Mouse (Mus musculus) MEL (cell line): ENCODE data around the gene Me3. TPM values are rescaled to one million over a fixed set of nuclear protein-coding genes. Genes with fewer than 3 reads are reported as not detected.

Source experiments
- DNase-seq: peaks from one replicate; pipeline ENCODE4 v3.0.0; 2011; ENCODE audit warnings: low read depth, low spot score
- H3K27ac ChIP-seq: 2 replicates; pipeline ENCODE4 v1.5.1; 2012; ENCODE audit warnings: low read depth, mild to moderate bottlenecking, control low read depth, low read length, moderate library complexity; ENCODE audit not compliant: control insufficient read depth
- H3K27me3 ChIP-seq, 2 experiments: fragments of 150-350 bp in 1 of 2; sonication (generic) in 1 of 2; 2 replicates each; pipeline ENCODE4 v1.6.1; 2012; ENCODE audit warnings: low read length in 2 of 2, mild to moderate bottlenecking in 2 of 2, improper control_type of control experiment in 1 of 2, moderate library complexity in 1 of 2; ENCODE audit not compliant: insufficient read depth in 2 of 2, control insufficient read depth in 1 of 2
- H3K36me3 ChIP-seq, 2 experiments: 2 replicates each; pipeline ENCODE4 v1.6.1; 2012 to 2014; ENCODE audit warnings: low read length in 2 of 2, improper control_type of control experiment in 1 of 2, inconsistent platforms in 1 of 2, mild to moderate bottlenecking in 1 of 2; ENCODE audit not compliant: insufficient read depth in 2 of 2, control insufficient read depth in 1 of 2
- H3K4me1 ChIP-seq, 2 experiments: fragments of 150-350 bp in 1 of 2; sonication (generic) in 1 of 2; 2 replicates each; pipeline ENCODE4 v1.6.1; 2012; ENCODE audit warnings: low read length in 2 of 2, improper control_type of control experiment in 1 of 2, mild to moderate bottlenecking in 1 of 2; ENCODE audit not compliant: insufficient read depth in 2 of 2, control insufficient read depth in 1 of 2
- H3K4me3 ChIP-seq, 2 experiments: fragments of 150-350 bp in 1 of 2; sonication (generic) in 1 of 2; 2 replicates each; pipeline ENCODE4 v1.5.1; 2012; ENCODE audit warnings: low read depth in 2 of 2, low read length in 2 of 2, mild to moderate bottlenecking in 2 of 2, moderate library complexity in 2 of 2, control low read depth in 1 of 2, improper control_type of control experiment in 1 of 2; ENCODE audit not compliant: control insufficient read depth in 1 of 2, insufficient read depth in 1 of 2
- H3K79me2 ChIP-seq: 2 replicates; pipeline ENCODE4 v1.6.1; 2012; ENCODE audit warnings: mild to moderate bottlenecking, low read length, moderate library complexity; ENCODE audit not compliant: control insufficient read depth, poor library complexity, insufficient read depth
- H3K9ac ChIP-seq: 2 replicates; pipeline ENCODE4 v1.6.1; 2012; ENCODE audit warnings: low read depth, mild to moderate bottlenecking, control low read depth, low read length, moderate library complexity; ENCODE audit not compliant: control insufficient read depth, poor library complexity, severe bottlenecking
- H3K9me3 ChIP-seq: fragments of 150-350 bp; sonication (generic); replicated peaks from 2 replicates; pipeline ENCODE4 v1.6.1; 2012; ENCODE audit warnings: mild to moderate bottlenecking, low read length, improper control_type of control experiment, moderate library complexity; ENCODE audit not compliant: insufficient read depth
- CHD1 ChIP-seq: IDR thresholded peaks from 2 replicates; pipeline ENCODE4 v1.6.1; 2012; ENCODE audit warnings: low read depth, mild to moderate bottlenecking, inconsistent platforms, low read length, improper control_type of control experiment
- CHD2 ChIP-seq: IDR thresholded peaks from 2 replicates; pipeline ENCODE4 v1.6.1; 2011; ENCODE audit warnings: low read length, improper control_type of control experiment
- CTCF ChIP-seq, 3 experiments: IDR thresholded peaks in 2 of 3; conservative IDR thresholded peaks in 1 of 3; 2 replicates each; pipeline ENCODE4 v1.5.1; 2011 to 2012; ENCODE audit warnings: low read length in 3 of 3, low read depth in 2 of 3, mild to moderate bottlenecking in 2 of 3, improper control_type of control experiment in 1 of 3, inconsistent platforms in 1 of 3, mixed read lengths in 1 of 3, moderate library complexity in 1 of 3; ENCODE audit not compliant: control insufficient read depth in 1 of 3, insufficient read depth in 1 of 3, poor library complexity in 1 of 3, severe bottlenecking in 1 of 3
- E2F4 ChIP-seq: IDR thresholded peaks from 2 replicates; pipeline ENCODE4 v1.6.1; 2011; ENCODE audit warnings: low read depth, low read length, improper control_type of control experiment, borderline replicate concordance
- EP300 ChIP-seq, 2 experiments: IDR thresholded peaks; 2 replicates each; pipeline ENCODE4 v1.6.1; 2011; ENCODE audit warnings: improper control_type of control experiment in 2 of 2, low read length in 2 of 2, low read depth in 1 of 2, mild to moderate bottlenecking in 1 of 2
- GABPA ChIP-seq: IDR thresholded peaks from 2 replicates; pipeline ENCODE4 v1.6.1; 2012; ENCODE audit warnings: low read depth, mild to moderate bottlenecking, inconsistent platforms, low read length, improper control_type of control experiment, moderate library complexity
- JUND ChIP-seq: IDR thresholded peaks from 2 replicates; pipeline ENCODE4 v1.6.1; 2011; ENCODE audit warnings: low read depth, mild to moderate bottlenecking, improper control_type of control experiment, low read length
- MYC ChIP-seq: IDR thresholded peaks from 2 replicates; pipeline ENCODE4 v1.6.1; 2011; ENCODE audit warnings: low read depth, mild to moderate bottlenecking, low read length, improper control_type of control experiment, moderate library complexity
- NELFE ChIP-seq: IDR thresholded peaks from 2 replicates; pipeline ENCODE4 v1.6.1; 2011; ENCODE audit warnings: low read depth, low read length, improper control_type of control experiment
- RAD21 ChIP-seq: IDR thresholded peaks from 2 replicates; pipeline ENCODE4 v1.6.1; 2011; ENCODE audit warnings: mild to moderate bottlenecking, low read depth, low read length, improper control_type of control experiment
- SIN3A ChIP-seq: IDR thresholded peaks from 2 replicates; pipeline ENCODE4 v1.6.1; 2012; ENCODE audit warnings: low read length, improper control_type of control experiment, inconsistent platforms
- SMC3 ChIP-seq: IDR thresholded peaks from 2 replicates; pipeline ENCODE4 v1.6.1; 2011; ENCODE audit warnings: low read depth, low read length, improper control_type of control experiment
- TBP ChIP-seq: IDR thresholded peaks from 2 replicates; pipeline ENCODE4 v1.8.0; 2011; ENCODE audit warnings: low read depth, low read length, improper control_type of control experiment
- TCF12 ChIP-seq: IDR thresholded peaks from 2 replicates; pipeline ENCODE4 v1.6.1; 2014; ENCODE audit warnings: low read depth, mild to moderate bottlenecking, inconsistent platforms, low read length, improper control_type of control experiment, moderate library complexity
- polyA plus RNA-seq, 2 experiments: library from polyadenylated mRNA; stranded (reverse) in 1 of 2; unstranded in 1 of 2; fragments of >175 nt in 1 of 2; fragments of >200 nt in 1 of 2; gene quantifications; 2 replicates each; pipeline versions ENCODE4 v1.2.1 to v1.2.4; 2012; ENCODE audit warnings: low replicate concordance in 2 of 2, low read depth in 1 of 2; ENCODE audit not compliant: insufficient read length in 2 of 2, insufficient read depth in 1 of 2, missing spikeins in 1 of 2
- total RNA-seq: library from RNA; depleted of rRNA; stranded (reverse); fragments of 300-350 nt; gene quantifications from 2 replicates; pipeline ENCODE4 v1.2.3, GENCODE M21; 2012

Gene Me3
- total and polyA plus RNA-seq, 3 experiments: 0.35 TPM; not detected in 2

DNA sequence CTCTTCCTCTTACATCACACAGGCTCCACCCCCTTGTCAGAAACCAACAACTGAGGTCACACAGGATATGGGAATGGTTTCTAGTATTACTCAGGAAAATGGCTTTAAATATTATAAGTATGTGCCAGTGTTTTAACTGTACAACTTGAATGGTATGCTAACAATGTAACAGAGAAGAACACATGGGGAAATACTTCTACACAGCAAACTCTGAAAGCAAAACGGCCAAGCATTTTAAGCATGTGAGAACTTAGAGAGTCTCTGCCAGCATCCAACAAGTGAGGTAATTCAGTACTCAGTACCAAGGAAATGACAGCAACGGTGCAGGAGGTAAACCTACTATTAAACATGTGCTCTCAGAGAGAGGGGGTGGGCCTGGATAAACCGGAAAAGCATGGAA is 252.4 kb downstream of the Me3 start:
- Histone ChIP-seq H3K27me3 (no peaks in the 10 kb centered on the region), H3K9me3 (no peaks in the 10 kb centered on the region), H3K27ac (no peak overlapping the region), H3K79me2 (no peaks in the 10 kb centered on the region), H3K9ac (no peak overlapping the region), H3K4me1 (no peaks in the 10 kb centered on the region), H3K36me3 (no peaks in the 10 kb centered on the region), H3K4me3 (no peak overlapping the region)
- TF ChIP-seq CHD2: no peak
- TF ChIP-seq TCF12: no peak
- TF ChIP-seq RAD21: no peak
- TF ChIP-seq CHD1: no peak
- no peak for TF ChIP-seq CTCF (IDR thresholded peaks at IDR 0.05 in 2 of 3, conservative IDR thresholded peaks at IDR 0.05 in 1 of 3; ENCODE audit: control insufficient read depth in 1 of 3, insufficient read depth in 1 of 3, low read depth in 2 of 3, low read length in 3 of 3, poor library complexity in 1 of 3, severe bottlenecking in 1 of 3)
- DNase-seq: no peak

DNA sequence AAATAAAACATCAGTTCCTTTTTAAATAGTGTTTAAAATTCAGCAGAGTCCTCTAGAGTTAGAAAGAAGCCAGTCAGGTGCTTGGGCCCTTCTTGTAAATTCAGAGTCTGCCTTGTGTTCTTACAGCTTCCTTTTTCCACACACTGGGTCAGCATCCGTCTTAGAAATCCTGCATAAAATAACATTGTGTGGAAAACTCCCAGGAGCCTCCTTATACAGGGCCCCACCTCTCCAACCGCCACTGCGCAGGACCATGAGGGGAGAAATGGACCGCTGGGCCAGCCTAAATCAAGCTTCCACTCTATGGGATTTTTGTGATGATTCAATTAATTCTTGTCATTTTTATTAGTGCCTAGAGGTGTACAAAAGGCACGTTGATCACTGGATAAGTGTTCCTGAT is 259.2 kb downstream of the Me3 start:
- no peak for DNase-seq
- H3K9me3 ChIP-seq: no peaks in the 10 kb centered on the region
- H3K4me3 ChIP-seq: no peak overlapping the region
- H3K27me3 ChIP-seq: peaks cover 0 to 2% of the 10 kb centered on the region in 2 experiments; a peak in 1 of 4 replicates
- no peak for TF ChIP-seq EP300 (IDR thresholded peaks at IDR 0.05; ENCODE audit: low read depth in 1 of 2, low read length in 2 of 2)
- TF ChIP-seq CHD2: no peak
- TF ChIP-seq CTCF (IDR thresholded peaks at IDR 0.05 in 2 of 3, conservative IDR thresholded peaks at IDR 0.05 in 1 of 3; ENCODE audit: control insufficient read depth in 1 of 3, insufficient read depth in 1 of 3, low read depth in 2 of 3, low read length in 3 of 3, poor library complexity in 1 of 3, severe bottlenecking in 1 of 3): no peak
- no peak for TF ChIP-seq NELFE
- no peak for TF ChIP-seq E2F4
- no peak for TF ChIP-seq GABPA
- no peak for TF ChIP-seq JUND
- TF ChIP-seq RAD21: no peak
- H3K4me1 ChIP-seq: no peaks in the 10 kb centered on the region
- H3K9ac ChIP-seq: no peak overlapping the region
- no peaks in the 10 kb centered on the region for H3K36me3 ChIP-seq
- H3K79me2 ChIP-seq: no peaks in the 10 kb centered on the region
- no peak overlapping the region for H3K27ac ChIP-seq

DNA sequence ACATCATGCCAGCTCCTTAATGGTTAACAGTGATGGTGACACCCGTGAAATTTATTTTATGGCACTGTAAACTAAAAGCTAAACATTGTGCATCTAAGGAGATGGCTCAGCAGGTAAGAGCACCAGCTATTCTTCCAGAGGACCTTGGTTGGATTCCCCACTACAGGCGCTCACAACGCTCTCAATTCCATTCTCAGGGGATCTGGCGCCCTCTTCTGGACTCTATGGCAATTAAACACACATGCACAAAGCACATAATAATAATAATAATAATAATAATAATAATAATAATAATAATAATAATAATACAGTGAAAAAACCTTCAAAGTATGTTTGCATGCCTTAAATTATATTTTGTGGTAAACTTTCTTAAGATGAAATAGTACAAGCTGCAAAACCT is 259.7 kb downstream of the Me3 start:
- Histone ChIP-seq H3K4me1 (no peaks in the 10 kb centered on the region), H3K4me3 (no peak overlapping the region), H3K9ac (no peak overlapping the region), H3K27ac (no peak overlapping the region), H3K27me3 (peaks cover 0 to 2% of the 10 kb centered on the region in 2 experiments; a peak in 1 of 4 replicates), H3K9me3 (no peaks in the 10 kb centered on the region), H3K79me2 (no peaks in the 10 kb centered on the region), H3K36me3 (no peaks in the 10 kb centered on the region)
- peak; percentile 49 for DNase-seq
- TF ChIP-seq SMC3 (peak; percentile 33), SIN3A (no peak), CHD2 (no peak), CTCF (IDR thresholded peaks at IDR 0.05 in 2 of 3, conservative IDR thresholded peaks at IDR 0.05 in 1 of 3; ENCODE audit: control insufficient read depth in 1 of 3, insufficient read depth in 1 of 3, low read depth in 2 of 3, low read length in 3 of 3, poor library complexity in 1 of 3, severe bottlenecking in 1 of 3) (peak; percentile 36 to 61 (median 43)), RAD21 (peak; percentile 43), TBP (no peak), MYC (no peak)
